Mouse (Mus musculus): ENCODE measurements at regions not wholly inside any gene's neighbourhood (a gene's known extent, or its start where the extent isn't known, plus 50 kb on each side); places are given as distances from the start of the nearest gene placed in this dataset.
A peak's percentile ranks its signal among the peaks of the same experiment; 100 is the strongest.

DNA sequence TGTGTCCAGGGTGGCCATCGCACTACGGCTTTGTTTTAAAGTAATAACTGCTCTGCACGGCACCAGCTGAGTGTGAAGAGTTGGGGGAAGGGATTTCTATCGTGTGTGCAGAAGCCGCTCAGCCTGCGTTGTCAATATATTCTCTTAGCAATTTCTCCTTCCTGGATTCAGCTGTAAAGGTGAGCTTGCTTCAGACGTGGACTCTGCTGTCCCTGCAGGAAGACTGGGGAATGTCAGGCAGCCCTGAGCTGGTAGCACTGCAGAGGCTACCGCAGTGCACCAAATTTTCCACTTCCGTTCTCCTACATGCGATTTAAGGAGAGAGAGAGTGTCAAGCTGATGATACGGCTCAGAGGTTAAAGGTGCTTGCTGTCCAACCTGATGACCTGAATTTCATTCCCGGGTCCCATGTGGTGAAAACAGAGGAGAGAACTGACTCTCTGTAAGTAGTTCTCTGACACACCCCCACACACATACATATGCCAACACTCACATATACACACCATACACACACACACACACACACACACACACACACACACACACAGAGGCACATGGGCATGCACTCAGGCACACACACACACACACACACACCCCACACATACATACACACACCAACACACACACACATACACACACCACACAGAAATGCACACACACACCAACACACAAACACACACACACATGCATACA is 59.9 kb upstream of the Prelid3b start:
- peak; percentile 23 for DNase-seq

DNA sequence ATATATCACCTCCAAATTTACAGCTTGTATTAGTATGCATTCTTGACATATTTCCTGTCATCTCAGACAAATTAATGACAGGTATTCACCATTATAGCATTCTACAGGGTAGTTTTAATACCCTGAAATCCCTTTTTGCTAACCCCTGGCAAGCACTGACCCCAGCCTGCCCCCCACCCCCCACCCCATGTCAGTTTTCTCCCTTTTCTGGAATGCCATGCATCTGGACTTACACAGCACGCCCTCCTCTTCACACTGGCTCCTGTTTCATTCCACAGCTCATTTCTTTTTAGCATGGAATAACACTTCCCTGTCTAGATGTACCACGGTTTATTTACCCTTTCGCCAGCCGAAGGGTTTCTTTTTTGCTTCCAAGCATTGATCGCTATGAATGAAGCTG is 67.8 kb upstream of the Prelid3b start:
- DNase-seq = no peak

DNA sequence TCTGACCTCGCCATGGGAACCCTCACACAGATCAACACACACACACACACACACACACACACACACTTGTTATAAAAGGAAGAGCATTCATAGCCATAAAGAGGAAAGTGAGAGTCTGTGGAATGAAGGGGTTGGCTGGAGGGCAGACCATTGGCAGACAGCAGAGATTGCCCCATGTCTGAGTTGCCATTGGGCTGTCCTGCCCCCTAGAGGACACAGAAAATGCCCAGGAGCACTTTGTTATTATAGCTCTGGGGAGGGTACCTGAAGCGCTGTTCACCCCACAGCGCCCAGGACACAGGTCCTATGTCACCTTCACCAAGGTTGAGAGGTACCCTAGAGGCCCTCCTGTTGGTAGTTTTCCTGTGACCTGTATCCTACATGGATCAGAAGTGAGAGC is 74.3 kb upstream of the Prelid3b start:
- DNase-seq = no peak

DNA sequence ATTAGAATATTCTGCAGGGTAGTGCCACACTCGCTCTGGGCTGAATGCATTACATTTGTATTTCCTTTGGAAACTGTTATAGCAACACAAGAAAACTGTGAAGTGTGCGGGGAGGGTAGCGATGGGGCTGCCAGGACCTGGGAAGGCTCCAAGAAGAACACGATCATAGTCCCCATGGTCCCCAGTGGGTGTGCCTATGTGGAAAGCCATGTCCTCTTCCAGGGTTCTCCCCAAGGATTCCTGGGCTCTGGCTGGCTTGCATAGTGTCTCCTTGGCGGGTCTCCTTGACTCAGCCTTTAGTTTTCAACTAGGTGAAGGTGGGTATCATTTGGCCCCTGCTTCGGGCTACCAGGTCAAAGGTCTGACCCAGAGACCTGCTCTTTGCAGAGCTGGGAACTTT is 74.8 kb upstream of the Prelid3b start:
- peak; percentile 32 for DNase-seq

DNA sequence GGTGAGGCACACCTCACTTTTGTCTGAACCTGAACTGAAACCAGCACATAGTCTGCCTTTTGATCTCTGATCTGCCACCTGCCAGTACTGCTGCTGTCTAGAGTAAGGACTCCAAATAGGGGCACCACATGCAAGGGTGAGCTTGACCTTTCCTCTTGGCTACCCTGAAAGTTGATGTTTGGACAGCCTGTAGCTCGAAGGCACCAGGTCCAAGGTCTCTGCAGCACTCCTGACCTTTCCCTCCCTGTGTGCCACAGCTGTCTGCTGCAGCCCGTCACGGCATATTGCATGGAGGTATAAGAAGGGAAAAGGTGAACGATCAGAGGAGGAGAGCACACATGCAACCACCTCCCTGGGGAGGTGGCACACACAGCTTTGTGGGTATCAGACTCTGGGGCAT is 75.9 kb upstream of the Prelid3b start:
- no peak for DNase-seq

DNA sequence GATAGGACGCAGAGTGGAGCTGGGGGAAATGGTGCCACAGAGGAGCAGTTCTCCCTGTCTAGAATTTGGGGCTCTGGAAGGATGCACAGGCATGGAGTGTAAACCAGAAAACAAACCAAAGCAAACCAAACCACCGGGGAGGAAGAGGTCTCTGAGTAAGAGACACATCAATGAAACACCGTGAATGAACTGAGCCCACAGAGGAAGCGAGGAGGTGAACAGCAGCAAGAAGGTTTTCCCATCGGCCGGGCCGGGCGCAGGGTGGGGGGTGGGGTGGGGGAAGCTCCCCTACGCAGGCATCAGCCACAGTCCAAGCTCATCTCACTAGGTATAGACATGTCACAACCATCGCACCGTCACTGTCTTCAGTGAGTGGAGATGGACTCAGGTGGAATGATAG is 82.9 kb upstream of the Prelid3b start:
- no peak for DNase-seq

DNA sequence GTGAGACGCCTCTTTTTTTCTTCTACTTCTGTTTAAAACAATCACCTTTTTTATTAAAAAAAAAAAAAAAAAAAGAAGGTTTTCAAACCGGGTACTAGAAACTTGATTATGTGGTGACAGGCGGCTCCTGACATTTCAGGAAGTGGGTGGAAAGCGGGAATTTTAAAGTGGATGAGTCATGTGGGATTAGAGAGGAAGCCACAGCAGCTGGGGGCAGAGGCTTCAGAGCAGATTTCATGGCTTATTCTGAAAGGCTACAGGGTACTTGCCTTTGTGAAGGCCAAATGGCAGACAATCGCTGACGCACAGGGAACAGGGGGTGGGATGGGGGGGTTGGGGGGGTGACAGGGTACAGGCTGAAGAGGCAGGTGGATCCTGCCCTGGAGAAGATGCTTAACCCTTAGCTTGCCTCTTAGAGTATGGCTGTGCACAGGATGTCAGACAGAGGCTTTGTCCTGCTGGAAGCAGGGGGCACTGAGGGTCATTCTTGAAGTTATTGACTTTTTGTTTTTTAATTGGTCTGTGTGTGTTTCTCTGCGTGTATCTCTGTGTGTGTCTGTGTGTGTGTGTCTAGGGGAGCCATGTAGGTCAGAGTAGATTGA is 81.4 kb upstream of the Zfp831 start:
- DNase-seq = no peak

DNA sequence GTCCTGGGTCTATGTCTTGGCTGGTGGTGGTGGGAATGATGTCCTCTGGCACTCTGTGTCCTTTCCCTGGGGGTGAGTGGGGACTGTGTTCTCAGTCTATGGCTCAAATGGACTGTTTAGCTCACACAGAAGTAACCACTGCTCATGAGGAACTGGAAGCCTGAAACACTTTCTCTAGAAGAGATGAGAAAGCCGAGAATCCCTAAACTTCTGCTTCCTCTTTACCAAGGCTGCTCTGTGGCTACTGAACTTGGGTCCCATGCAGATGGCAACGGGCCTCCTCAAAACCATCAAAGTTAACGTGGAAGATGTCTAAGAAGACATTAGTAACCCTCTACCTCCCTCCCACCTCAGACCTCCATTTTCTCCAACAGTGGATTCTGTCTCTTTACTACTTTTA is 79.4 kb upstream of the Zfp831 start:
- no peak for DNase-seq

DNA sequence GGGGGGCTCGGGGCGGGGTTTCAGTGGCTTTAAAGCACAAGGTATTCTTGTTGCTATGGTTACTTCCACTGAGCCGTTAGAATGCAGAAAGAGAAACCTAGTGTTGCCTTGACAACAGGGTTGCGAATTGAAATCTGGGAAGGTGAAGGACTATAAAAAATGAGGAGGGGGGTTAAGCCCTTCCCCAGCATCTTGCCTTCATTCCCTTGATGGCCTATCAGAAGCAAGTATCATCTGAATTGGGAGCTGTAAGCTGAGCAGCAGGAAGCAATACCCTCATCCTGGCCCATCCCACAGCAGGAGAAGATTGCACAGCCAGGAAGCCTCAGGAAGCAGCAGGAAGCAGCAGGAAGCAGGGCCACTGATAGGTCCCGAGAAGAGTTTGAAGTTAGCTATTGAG is 78.5 kb upstream of the Zfp831 start:
- no peak for DNase-seq

DNA sequence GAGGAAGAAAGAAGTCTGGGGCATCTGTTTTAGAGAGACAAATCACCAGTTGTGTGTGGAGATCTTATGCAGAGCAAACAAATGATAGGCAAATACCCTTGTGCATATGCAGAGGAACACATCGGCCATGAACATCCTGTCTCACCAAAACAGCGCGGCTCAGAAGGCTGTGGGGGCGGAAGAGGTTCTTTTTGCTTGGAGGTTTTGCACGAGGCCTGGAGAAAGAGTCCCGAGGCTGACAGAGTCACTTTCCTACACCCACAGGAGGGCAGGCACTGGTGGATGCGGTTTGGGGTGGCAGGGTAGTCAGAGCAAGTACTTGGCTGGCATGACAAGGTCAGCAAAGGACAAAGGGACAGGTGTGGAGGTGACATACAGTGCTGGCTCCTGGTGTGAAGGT is 77.4 kb upstream of the Zfp831 start:
- DNase-seq = no peak

DNA sequence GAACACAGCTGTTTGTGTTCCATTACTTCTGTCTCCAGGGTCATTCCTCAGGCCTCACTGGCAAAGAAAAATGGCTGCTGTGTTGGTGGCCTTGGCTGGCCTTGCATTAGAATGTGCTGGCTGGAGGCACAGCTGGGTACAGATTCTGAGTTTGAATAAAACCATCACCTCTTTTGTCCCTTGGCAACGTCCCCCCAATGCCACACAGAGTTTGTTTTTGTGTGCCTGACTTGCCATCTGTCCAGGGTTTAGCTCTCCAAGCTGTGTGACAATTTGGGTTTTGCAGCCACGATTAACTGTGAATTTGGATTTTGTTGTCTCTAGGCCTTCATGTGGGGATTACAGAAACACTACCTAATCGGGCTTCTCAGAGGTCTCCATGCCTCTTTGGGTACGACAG is 76.6 kb upstream of the Zfp831 start:
- DNase-seq = no peak

DNA sequence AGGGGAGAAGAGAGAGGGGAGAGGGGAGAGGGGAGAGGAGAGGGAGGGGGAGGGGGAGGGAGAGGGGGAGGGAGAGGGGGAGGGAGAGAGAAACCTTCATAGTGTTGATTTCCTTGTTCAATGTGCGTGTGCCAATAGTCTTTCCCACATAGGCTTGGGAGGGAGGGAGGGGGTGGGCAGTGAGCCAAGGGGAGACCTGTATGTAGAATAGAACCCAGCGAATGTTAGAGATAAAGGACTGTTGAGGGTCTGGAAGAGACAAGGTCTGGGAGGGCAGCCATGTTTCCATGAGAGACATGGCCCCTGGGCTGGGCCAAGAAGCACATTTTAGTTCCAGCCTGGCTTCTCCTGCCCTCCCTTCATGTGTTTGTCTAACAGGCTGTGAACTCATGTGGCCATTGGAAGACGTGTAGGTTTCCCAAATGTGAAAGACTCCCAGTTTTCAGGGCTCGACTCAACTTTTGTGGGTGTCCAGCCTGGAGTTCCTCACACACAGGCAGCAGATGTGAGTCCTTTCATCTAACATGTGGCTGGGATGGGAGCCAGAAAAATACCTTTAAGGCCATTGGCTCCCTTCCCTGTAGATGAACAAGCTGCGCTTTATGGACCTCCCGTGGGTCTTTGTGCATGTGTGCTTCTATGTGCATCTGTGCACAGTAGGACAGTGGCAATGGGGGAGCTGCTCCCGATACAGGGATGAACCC is 68.4 kb upstream of the Zfp831 start:
- DNase-seq = no peak

DNA sequence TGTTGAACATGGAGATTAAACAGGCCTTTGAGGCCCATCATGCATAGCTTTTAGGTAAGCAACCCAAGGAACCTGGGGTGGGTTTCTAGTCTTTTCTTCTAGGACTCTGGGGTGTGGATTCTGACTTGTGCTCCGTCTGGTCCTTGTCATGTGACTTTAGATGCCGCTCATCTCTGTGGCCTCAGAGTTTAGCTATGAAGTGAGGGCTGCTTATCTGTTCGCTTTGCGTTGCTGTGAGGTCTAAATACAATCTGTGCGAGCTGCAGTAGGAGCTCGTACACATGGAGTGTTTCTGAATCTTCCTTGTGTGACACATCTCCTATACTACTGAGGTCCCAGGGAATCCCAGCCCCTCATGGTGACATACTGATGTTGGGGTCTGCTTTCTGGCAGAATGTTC is 67.8 kb upstream of the Zfp831 start:
- no peak for DNase-seq

DNA sequence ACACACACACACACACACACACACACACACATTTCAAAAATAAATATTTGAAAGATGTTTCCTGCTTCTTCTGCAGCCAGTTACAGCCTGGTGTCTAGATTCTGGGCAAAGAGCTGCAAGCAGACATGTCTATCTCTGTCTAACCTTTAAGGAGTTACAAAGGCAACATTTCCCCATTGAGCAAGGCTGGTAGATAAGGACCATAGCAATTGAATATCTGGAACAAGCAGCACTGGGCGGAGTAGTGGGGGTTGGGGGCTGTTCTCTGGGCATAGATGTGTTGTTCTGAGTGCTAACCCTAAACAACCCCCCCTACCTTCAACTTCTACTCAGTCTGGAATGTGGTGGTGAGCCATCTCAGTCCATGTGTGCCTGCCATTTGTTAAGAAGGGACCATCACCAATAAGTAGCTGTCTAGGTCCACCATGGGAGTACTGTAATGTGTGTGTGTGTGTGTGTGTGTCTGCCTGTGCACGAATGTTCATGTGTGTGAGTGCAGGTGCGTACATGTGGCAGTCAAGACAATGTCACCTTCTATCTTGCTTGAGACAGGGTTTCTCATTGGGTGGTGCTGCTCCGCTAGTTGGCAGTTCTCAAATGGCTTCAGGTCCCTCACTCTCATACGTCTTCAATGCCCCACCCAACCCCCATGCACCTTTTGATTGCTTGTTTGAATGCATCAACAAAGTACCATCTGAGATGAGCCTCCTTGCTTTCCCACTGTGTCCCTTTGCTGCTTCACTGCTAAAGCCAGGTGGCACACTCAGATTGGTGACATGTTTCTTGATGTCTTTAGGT is 62.2 kb upstream of the Zfp831 start:
- DNase-seq = no peak

DNA sequence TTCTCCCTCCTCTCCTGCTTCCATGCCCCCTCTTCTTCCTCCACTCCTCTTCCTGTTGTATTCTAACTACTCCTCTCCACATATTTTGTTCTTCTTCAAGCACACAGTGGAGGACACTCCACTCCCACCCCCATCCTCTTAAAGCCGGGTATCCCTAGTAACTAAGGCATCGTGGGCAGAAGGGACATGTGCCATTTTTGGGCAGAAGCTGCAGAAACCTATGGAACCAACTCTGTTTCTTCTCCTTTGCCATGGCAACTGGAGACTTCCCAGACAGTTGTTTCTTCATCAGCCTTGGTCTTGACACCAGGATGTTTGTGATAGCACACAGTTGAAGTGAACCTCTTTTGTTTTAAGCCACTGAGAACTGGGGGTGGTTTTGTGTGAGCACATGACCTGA is 59.1 kb upstream of the Zfp831 start:
- no peak for DNase-seq

All from adrenal gland, postnatal 25 days (tissue).